Mouse (Mus musculus) spleen, postnatal 14 days (tissue): ENCODE results near the gene B3gnt6.

Source experiments
- DNase-seq, 2 experiments: peaks; one replicate each; pipeline ENCODE4 v3.0.0; 2021 to 2022; ENCODE audit warnings: low spot score in 2 of 2

Gene B3gnt6

DNA sequence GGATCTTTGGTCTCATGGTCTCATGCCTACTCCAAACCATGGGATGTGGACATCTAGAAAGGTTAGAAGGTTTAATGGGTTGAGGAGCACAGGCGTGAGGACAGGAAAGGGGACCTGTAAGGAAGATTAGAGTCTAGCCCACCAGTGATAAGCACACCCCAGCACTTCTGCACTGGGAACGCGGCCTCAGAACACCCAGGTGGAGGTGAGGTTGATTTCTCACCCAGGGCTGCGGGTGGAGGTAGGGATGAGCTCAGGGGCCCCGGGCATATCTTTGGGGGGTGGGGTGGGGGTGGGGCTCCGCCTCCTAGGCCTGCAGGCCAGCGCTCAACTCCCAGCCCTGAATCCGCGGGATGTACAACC, 21.7 kb downstream of the B3gnt6 start:
- DNase-seq = no peak

DNA sequence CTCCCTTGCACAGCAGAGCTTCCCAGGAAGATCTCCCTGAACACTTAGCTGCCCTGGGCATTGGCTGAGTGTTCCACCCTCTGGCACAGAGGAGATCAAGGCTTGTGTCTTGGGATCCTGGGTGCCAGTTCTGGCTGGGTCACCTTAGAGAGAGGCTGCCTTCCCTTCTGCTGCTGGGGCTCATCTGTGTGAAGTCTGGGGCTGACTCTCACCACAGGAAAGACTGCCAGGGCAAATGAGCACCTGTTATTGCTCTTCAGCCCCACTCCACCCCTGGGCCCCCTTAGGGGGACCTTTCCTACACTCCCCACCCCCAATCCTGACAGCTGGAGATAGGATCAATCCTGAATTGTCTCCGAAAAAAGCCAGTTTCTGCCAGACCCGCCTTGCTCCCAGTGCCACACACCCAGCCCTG, 22.2 kb downstream of the B3gnt6 start:
- DNase-seq = no peak

DNA sequence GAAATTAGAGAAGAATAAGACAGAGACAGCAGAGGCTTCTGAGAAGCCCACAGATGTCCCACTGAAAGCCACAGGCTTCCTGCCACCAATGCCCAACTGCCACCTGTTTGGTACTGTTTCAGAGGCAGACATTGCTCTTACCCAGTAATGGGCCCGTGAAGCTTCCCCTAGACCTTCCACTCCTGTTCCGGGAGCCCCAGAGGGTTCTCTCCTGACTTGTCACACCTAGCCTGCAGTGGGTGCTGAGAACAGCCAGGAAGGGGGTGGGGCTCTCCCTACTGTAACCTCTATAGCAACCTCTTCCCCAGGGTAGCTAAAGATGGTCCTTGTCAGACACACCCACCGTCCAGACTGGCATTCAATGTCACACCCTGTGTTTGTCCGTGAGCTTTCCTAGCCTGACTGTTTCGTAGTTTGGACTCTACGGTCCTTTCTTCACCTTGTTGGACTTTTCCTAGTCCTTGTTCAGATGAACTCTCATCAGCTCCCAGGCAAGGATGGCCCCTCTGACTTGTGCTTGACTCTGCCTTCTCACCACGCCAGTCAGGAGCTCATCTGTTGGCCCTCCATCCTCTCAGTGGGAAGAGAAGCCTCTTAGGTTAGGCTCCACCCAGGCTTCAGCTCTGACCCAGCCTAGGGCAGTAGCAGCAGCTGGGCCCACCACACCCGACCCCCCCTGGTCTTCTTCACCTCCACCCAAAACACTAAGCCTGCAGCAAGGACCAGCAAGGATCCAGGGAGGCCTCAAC, 22.8 kb downstream of the B3gnt6 start:
- DNase-seq = no peak

DNA sequence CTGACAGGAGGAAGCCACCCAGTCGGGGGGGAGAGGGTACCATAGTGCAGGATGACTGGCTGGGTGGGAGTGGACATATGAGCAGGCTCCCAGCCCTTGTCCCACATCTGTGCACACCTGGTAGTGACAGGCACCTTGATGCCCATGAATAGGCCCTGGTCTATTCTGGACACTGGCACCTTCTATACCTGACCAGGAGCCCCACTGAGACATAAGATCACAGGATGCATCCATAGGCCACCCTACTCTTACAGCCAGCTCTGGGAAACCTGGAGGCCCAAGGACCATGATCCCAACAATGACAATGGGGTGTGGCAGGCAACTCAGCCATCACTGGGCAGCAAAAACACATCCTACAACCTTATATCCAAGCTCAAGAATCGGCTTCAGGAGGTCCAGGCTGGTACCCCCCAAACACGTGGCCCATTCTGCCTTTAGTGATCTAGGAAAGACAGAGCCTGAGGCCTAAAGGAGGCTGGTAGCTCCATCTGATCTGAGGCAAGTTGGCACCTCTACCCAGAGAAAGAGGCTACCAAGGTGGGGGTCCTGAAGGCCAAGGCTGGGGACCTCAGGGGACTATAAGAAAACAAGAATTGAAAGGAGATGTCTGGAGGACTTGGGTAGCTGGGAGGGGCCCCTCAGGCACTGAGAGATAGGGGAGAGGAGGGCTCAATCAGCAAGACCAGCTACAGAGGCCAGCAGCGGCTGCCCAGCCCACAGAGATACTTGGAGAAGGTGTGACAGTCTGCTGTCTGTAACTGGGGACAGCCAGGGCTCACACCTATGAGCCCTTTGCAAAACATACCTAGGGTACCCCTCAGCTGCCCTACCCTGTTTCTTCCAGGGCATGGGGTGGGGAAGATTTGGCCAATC, 24.2 kb downstream of the B3gnt6 start:
- DNase-seq = peak; percentile 50 to 53

DNA sequence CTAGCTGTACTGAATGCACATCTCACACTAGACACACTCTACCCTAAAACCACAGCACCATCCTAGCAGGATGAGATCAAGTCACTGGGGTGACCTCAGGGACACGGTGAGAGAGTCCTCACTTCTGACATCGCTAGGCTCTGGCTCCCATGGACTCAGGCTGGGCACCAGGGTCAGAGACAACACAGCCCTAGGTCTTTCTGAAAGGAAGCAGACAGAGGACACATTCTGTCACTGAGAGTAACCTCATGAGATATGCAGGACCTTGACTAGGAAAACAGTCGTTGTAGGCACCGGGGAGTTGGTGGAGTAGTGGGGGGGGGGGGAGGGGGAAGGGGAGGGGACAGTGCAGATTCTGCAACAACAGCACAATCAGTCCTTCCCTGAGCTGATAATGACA, 25.9 kb downstream of the B3gnt6 start:
- no peak for DNase-seq

DNA sequence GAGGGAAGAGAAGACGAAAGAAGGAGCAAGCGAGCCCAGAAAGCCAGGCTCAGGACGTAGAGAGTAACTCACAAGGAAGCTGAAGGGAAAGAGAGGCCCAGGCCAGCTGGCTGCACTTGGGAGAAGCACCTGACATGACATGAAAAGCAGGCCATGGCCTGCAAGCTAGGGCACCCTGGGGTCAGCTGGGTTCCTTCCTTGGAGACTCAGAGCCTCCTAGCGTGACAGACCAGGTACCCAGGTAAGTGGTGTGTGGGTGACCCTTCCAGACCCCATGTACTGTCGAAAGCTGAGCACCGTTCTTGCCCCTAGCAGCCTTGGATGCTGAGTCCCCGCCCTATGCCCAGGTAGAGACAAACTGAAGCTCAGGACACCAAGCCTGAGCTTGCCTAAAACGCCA, 26.6 kb downstream of the B3gnt6 start:
- DNase-seq = no peak

DNA sequence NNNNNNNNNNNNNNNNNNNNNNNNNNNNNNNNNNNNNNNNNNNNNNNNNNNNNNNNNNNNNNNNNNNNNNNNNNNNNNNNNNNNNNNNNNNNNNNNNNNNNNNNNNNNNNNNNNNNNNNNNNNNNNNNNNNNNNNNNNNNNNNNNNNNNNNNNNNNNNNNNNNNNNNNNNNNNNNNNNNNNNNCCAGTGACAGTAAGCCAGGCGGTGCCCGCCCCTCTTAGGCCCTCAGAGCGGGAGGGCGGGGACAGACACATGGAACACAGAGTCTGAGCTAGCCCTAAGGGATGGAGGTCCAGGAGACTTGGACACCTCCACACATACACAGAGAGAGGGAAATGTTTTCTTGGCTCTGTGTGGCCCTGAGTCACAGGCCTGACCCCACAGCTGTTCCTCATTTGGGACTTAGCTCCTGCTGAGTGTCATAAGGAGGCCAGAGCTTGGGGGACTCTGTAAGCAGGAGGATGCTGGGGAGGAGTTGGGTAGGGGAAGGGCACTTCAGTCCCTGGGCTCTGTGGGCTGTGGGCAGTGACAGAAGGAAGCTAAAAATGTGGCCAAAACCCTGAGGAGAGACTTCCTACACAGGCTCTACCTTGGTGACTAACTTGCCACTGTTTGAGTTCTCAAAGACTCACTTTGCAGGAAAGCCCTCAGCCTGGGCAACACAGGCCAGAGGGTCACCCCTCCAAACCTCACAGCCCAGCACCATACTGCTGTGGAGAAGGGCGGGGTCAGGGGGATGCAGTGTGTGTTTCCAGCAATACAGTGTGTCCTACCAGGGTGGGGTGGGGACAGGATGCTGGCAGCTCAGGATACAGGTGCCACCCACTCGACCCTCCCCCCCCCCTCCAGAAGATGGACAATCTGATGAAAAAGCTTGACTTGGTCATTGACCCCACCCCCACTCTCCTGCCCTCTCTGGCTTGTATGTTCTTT, 27.9 kb downstream of the B3gnt6 start:
- DNase-seq = peak; percentile 50 to 58

DNA sequence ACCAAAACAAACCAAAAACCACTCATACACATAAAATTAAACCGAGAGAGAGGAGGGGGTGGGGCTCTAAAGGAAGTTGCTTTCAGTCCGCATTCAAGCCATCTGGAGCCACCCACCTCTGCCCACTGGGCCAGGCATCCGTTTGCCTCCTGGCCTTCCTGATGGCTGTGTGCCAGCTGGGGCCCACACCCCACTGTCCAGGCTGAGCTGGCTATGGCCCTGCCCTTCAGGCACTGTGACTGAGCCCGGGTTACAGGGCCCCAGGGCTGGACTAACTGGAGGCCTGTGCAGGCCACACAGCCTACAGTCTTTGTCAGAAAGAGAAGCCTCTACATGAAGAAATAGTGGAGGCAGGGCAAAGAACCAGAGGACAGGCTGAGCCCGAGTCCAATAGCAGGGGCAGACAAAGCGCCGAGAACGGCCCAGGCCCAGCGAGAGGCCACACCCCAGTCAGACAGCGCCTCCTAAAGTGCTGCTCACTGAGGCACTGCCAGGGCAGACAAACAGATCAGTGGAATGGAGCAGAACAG, 34.2 kb downstream of the B3gnt6 start:
- DNase-seq = peak in 1 of 2 experiments; percentile 45

DNA sequence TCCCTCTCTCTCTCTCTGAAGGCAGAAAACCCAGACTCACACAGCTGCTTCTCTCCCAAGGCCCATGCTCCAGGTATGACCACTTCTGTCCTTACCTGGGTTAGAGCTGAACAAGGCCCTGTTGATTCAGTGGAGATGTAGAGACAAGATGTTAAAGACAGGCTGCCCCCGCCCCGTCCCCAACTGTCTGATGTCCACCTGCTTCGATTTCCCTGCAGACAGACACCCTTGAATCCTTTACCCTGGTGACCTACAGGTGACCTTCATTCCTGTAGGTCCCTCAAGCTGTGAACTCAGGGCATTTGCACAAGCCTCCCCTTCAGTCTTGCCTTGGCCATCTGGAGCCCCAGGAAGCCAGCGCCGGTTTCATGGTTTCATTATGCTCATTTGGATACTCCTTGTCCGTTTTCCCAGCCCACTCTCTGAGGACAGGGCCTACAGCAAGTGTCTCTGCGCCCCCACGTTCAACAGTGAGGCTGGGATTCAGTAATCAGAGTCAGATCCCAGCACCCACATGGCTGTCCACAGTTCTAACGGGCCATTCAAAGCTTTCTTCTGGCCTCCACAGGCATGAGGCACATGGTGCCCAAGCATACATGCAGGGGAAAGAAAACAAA, 34.8 kb downstream of the B3gnt6 start:
- DNase-seq = no peak

DNA sequence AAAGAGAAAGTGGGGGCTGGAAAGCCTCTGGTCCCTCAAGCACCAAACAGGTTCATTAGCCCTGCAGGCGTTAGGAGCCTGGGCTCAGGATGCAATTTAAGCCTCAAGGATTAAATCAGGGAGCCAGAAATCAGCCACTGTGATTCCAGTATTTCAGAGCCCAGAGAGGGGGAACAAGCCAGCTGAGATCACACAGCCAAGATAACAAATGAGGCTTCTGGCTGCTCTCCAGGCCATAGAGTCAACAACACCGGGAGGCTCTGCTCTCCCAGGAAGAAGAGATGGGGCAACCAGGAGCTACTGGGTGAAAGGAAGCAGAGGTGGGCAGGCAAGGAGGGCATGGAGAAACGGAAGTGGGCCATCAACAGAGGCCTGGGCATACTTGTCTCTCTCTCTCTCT, 35.6 kb downstream of the B3gnt6 start:
- no peak for DNase-seq

DNA sequence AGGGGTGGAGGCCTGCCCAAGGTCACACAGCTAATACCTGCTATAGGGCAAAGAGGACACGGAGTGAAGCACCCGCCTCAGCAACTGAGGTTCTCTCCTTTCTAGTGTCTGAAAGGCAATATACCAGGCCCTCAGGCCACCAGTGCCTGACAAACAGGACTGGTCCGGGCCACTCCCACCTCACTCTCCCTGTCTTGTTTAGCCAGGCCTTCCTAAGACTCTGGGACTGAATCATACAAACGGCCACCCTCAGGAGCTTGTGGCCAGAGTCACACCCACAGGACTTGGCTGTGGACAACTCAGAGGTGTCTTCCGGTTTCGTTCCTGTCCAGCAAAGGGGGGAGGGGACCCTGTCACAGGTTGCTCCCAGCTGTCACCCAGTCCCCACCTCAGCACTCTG, 37.0 kb downstream of the B3gnt6 start:
- DNase-seq = no peak

DNA sequence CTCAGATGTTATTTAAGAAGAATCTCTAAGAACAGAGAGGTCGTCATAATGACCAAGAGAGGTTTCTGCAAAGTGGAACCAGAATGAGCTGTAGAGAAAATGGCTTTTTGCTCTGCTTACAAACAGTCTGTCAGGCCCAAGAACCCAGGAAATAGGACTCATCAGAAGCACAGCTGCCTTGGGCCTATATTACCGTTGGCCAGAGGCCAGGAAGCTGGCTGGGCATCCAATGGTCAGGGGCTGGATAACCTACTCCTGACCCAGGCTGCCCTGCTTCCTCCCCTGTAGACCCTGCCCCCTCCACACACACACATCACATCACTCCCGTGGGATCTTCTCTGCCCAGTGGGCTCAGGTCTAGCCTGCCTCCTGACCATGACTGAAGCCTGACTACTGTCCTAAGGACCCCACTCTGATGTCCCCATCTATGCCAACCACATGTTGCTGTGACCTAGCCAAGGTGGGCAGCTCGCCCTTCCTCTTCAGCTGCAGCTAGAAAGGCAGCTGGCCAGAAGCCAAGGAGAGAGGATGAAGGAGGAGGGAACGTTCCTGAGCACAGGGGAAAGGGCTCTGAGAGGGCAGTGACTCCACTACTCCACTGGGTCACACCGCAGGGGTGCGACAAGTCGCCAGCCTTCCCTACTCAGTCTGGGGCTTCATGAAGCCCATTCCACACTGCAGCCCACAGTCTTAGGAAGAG, 39.1 kb downstream of the B3gnt6 start:
- no peak for DNase-seq

DNA sequence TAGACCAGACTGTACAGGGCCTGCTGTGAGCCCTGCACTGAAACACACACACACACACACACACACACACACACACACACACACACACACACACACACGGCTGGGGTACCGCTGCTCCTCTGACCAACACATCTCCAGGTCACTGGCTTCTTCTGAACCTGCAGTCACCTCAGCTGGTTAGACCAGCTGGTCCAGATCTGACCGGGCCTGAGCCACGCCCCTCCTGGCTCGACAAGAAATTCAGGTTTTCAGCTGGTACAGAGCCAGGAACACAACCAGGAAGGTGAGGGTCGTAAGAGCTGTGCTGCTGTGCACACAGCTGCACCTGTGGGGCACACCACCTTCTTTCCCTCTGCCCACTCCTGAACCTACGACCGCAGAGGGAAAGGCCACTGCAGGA, 40.8 kb downstream of the B3gnt6 start:
- no peak for DNase-seq

DNA sequence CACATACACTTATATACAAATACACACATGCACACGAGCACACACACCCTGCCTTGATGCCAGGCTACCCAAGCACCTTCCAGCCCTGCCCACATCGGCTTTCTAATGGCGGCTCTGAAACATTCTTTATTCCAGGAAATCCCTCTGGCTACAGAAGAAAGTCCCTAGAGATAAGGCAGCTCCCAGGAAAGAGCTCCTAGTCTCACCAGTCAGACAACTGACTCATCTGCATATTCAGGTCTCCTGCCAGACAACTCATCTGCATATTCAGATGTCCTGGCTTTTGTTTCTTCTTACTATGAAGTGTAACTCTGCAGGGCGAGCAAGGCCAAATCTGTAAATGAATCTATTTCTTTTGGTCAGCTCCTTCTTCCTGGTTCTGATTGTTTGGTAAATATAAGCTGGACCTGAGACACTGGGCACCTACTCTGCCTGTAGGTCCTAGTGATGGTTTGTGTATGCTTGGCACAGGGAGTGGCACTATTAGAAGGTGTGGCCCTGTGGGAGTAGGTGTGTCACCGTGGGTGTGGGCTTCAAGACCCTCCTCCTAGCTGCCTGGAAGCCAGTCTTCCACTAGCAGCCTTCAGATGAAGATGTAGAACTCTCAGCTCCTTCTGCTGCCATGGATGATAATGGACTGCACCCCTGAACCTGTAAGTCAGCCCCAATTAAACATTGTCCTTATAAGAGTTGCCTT, 41.5 kb downstream of the B3gnt6 start:
- no peak for DNase-seq

DNA sequence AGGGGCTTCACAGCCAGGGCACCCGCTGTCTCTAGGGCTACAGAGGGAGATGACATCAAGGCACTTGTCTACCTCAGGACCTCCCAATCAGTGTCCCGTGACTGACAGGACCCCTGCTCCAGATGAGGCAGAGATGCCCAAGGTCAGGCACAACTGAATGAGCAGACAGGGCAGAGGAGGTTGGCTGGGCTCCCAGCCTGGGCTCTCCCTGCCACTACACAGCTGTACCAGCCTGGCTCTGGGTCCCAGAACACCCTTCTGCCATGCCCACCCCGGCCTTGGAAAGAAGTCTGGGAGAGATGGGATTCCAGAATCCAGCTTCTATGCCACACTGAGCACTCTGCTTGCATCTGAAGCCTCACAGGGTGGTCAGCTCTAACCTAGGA, 43.0 kb downstream of the B3gnt6 start:
- no peak for DNase-seq

DNA sequence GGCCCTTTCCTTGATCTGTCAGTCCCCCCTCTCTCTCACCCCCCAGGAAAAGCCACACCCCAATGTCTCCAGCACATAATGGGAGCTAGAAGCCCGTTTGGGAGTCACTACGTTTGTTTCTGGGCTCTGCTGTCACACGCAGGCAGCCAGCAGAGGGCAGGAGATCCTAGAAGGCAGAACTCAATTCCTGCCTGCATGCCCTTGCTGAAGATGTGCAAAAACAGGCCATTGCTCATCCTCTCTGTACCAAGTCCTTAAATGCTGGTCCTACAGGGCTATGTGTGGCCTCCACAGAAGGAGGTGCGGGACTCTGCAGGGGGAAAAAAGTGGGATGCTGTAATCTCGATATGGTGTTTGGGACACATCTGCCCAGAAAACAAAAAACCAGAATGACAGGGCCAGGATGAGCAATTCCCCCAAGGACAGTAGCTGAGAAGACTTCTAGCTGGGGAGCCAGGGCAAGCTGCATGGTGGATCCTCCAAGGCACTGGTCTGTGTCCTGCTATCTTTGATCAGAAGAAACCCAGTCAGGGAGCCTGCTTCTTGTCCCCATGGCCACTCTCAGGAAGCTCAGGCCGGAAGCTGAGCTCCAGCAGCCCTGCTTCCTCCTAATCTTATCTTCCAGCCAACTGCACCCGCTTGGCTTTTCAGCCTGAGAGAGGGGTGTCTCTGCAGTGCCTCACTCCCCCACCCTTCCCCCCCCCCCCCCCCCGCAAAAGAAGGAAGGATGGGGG, 43.6 kb downstream of the B3gnt6 start:
- peak; percentile 45 to 58 for DNase-seq

DNA sequence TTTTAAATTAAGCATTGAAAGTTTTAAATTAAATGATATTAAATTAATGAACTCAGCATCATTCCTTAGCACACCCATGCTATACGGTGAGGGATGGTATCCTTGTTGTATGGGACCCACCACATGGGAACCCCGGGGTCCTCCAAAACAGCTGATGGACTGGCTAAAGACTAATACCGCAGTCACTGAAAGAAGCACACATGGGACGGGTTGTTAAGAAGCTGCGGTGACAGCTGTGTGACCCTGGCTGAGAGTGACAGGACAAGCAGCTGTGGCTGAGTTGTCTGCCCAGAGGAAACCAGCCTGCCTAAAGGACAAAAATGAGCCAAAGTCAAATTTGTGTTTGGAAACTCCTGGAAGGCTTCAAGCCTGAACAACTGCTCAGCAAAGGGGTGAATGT, 45.4 kb downstream of the B3gnt6 start:
- no peak for DNase-seq

DNA sequence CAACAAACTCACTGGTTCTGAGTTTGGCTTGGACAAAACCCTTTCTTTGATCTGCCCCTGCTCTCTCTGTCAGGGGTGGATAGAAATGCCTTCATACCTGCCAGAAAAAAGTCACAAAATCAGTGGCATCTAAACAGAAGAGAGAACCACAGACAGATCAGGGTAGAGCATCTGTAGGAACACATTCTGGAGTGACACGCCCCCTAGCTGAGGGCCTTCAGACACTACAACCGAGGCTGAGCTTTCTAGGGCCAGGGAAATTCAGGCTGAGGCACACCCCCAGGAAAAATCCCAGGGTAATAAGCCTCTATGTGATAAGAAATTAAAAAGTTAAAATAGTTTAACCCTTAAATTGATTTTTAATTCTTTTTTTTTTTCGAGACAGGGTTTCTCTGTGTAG, 45.9 kb downstream of the B3gnt6 start:
- DNase-seq = no peak

DNA sequence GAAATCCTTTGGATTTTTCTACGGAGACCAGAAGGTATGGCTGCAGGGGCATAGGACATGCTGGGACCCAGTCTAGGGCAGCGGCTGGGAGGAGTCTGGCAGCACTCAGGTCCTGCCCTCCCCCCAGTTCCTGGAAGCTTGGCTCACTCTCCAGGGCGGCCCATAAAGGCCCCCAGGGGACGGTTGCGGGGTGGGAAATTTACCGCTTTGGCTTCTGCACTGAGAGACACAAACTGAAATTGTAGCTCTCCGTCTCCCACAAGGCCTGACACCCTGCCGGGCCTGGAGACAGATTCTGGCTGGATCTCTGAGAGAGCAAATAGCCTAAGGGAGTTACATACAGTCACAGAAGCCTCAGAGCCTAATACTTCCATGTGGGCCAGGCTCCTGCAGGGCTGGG, 46.9 kb downstream of the B3gnt6 start:
- DNase-seq = no peak

DNA sequence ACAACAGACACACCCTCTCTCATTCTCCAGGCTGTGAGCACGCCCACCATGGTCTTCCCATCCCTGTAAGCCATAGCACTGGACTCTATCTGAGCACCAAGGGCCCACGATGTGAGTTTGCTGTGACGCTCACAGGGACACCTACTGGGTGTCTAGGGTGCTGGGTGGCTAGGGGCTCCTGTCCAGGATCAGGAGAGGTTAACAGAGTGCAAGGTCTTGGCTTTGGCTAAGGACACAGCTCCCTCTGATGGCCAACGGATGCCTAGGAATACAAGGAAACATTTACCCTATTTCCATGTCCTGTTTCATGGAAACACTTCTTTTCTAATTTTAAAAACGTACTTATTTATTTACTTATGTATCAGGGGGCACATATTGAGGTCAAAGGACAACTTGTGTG, 48.8 kb downstream of the B3gnt6 start:
- no peak for DNase-seq
